Mouse (Mus musculus) layer of hippocampus, adult 8-10 months (tissue): ENCODE results near the gene Lct. TPM values are rescaled to one million over a fixed set of nuclear protein-coding genes. Genes with fewer than 3 reads are reported as not detected.
"Not testable (repeated sequence)": the region's sequence is repeated elsewhere in the genome, so short reads cannot be mapped to it uniquely, and the experiment has no call there.

Source experiments
- DNase-seq, 2 experiments: peaks; one replicate each; pipeline ENCODE4 v3.0.0; 2022; ENCODE audit warnings: low spot score in 2 of 2
- total RNA-seq, 4 experiments: library from RNA; stranded (reverse); gene quantifications; 2 replicates each; pipeline ENCODE4 v1.2.4; 2022

Gene Lct
- 10 to 100 TPM; 40.7 to 57.6 (median 47.9) TPM for total RNA-seq

- DNase-seq = no peak
Observed at GRCm38 (mm10) chr1:128328218-128328617, at the start of gene Lct. Lct (minus strand) TSS chr1:128328318.

GRCm38 (mm10) chr1:128376841-128377240 lies 48.7 kb upstream of the Lct start:
- no peak for DNase-seq

GRCm38 (mm10) chr1:128372143-128372860 lies 44.2 kb upstream of the Lct start:
- DNase-seq = no peak

GRCm38 (mm10) chr1:128368732-128369441 lies 40.8 kb upstream of the Lct start:
- DNase-seq = peak in 1 of 2 experiments; percentile 49

GRCm38 (mm10) chr1:128360601-128361000 lies 32.5 kb upstream of the Lct start:
- peak; percentile 39 to 62 for DNase-seq

- DNase-seq = peak; percentile 91 to 92
Observed at GRCm38 (mm10) chr1:128359554-128360376, 31.6 kb upstream of the Lct start, which contains the start of gene Mcm6. Mcm6 (minus strand) TSS chr1:128359664.

- DNase-seq = peak in 1 of 2 experiments; percentile 18
Observed at GRCm38 (mm10) chr1:128358916-128359553, 30.9 kb upstream of the Lct start.

GRCm38 (mm10) chr1:128358276-128358675 lies 30.2 kb upstream of the Lct start:
- no peak for DNase-seq

- DNase-seq = no peak
Observed at GRCm38 (mm10) chr1:128357452-128357851, 29.3 kb upstream of the Lct start.

GRCm38 (mm10) chr1:128353092-128353491 lies 25.0 kb upstream of the Lct start:
- no peak for DNase-seq

- DNase-seq = no peak
Observed at GRCm38 (mm10) chr1:128344232-128344631, 16.1 kb upstream of the Lct start.

GRCm38 (mm10) chr1:128337708-128338320 lies 9.7 kb upstream of the Lct start:
- DNase-seq = no peak

GRCm38 (mm10) chr1:128330313-128330712 lies 2.2 kb upstream of the Lct start:
- DNase-seq = no peak

GRCm38 (mm10) chr1:128327165-128327564 lies 953 bp downstream of the Lct start:
- DNase-seq = no peak

GRCm38 (mm10) chr1:128324776-128325175 lies 3.3 kb downstream of the Lct start:
- peak in 1 of 2 experiments; percentile 25 for DNase-seq

GRCm38 (mm10) chr1:128323026-128323643 lies 5.0 kb downstream of the Lct start:
- DNase-seq = no peak

- not testable (repeated sequence) for DNase-seq
Observed at GRCm38 (mm10) chr1:128319266-128319665, 8.9 kb downstream of the Lct start.

GRCm38 (mm10) chr1:128314665-128315064 lies 13.5 kb downstream of the Lct start:
- no peak for DNase-seq

- DNase-seq = no peak
Observed at GRCm38 (mm10) chr1:128309043-128309442, 19.1 kb downstream of the Lct start.

GRCm38 (mm10) chr1:128303900-128304299 lies 24.2 kb downstream of the Lct start:
- DNase-seq = no peak
